Mouse (Mus musculus) forebrain, embryonic 15.5 days (tissue): ENCODE measurements around the gene Pigf. TPM values are rescaled to one million over a fixed set of nuclear protein-coding genes. Genes with fewer than 3 reads are reported as not detected.
A peak's percentile ranks its signal among the peaks of the same experiment; 100 is the strongest.
"Not testable (repeated sequence)": the region's sequence is repeated elsewhere in the genome, so short reads cannot be mapped to it uniquely, and the experiment has no call there.

Experiments
- ATAC-seq: fragments of 200-750 bp; cut with Nextera tagmentation; replicated peaks from 2 replicates; pipeline ENCODE4 v1.8.0; 2017; ENCODE audit warnings: mild to moderate bottlenecking, moderate TSS enrichment, moderate library complexity
- H3K27ac ChIP-seq: fragments of 300-500 bp; sonication (generic); replicated peaks from 2 replicates; pipeline ENCODE4 v1.5.1; 2015; ENCODE audit warnings: mild to moderate bottlenecking, inconsistent platforms
- H3K27me3 ChIP-seq: fragments of 300-500 bp; sonication (generic); 2 replicates; pipeline ENCODE4 v1.6.1; 2015; ENCODE audit warnings: inconsistent platforms
- H3K36me3 ChIP-seq: fragments of 300-500 bp; sonication (generic); 2 replicates; pipeline ENCODE4 v1.6.1; 2015; ENCODE audit warnings: mild to moderate bottlenecking, inconsistent platforms
- H3K4me1 ChIP-seq: fragments of 300-500 bp; sonication (generic); 2 replicates; pipeline ENCODE4 v1.6.1; 2015; ENCODE audit warnings: inconsistent platforms
- H3K4me2 ChIP-seq: fragments of 300-500 bp; sonication (generic); replicated peaks from 2 replicates; pipeline ENCODE4 v1.6.1; 2015; ENCODE audit warnings: mild to moderate bottlenecking, inconsistent platforms
- H3K4me3 ChIP-seq: fragments of 300-500 bp; sonication (generic); 2 replicates; pipeline ENCODE4 v1.5.1; 2015; ENCODE audit warnings: mild to moderate bottlenecking, inconsistent platforms
- H3K9ac ChIP-seq: fragments of 300-500 bp; sonication (generic); replicated peaks from 2 replicates; pipeline ENCODE4 v1.6.1; 2015; ENCODE audit warnings: mild to moderate bottlenecking, inconsistent platforms
- H3K9me3 ChIP-seq: fragments of 300-500 bp; sonication (generic); 2 replicates; pipeline ENCODE4 v1.6.1; 2016; ENCODE audit warnings: inconsistent platforms
- WGBS: fragments of 180-500 bp; shearing (Covaris S2); methylation state at CpG from one replicate; pipeline ENCODE4 v1.1.7; 2015; ENCODE audit warnings: mixed read lengths; 5-methylcytosine and 5-hydroxymethylcytosine counted together
- polyA plus RNA-seq: library from polyadenylated mRNA; unstranded; fragments of >200 nt; fragmentation: Nextera tagmentation; extraction: Ambion mirVana; gene quantifications from 2 replicates; pipeline ENCODE4 v1.2.1, GENCODE M21; 2015

The Pigf gene
- 30.2 and 33.0 TPM in 2 replicates for polyA plus RNA-seq

GRCm38 (mm10) chr17:87025269-87025949 is at the start of gene Pigf, which contains the start of gene Cript:
TSS of gene Pigf (minus strand) at chr17:87025406.
TSS of gene Cript (plus strand) at chr17:87025550.
- Histone ChIP-seq H3K4me1 (peaks cover 19% of the 10 kb centered on the region), H3K9ac (peak within 1 kb of the TSS; percentile 76), H3K27me3 (no peaks in the 10 kb centered on the region), H3K4me3 (peak within 1 kb of the TSS; percentile 99), H3K9me3 (no peaks in the 10 kb centered on the region), H3K27ac (peak within 1 kb of the TSS; percentile 64), H3K36me3 (peaks cover 10% of the 10 kb centered on the region), H3K4me2 (peak within 1 kb of the TSS; percentile 96)
- ATAC-seq: peak; percentile 99
- under 1% methylated on average over 43 of the region's 43 CpGs for WGBS

- Histone ChIP-seq H3K4me3 (no peak overlapping the region), H3K27me3 (no peaks in the 10 kb centered on the region), H3K4me1 (no peaks in the 10 kb centered on the region), H3K27ac (no peak overlapping the region), H3K9me3 (no peaks in the 10 kb centered on the region), H3K36me3 (no peaks in the 10 kb centered on the region), H3K4me2 (no peak overlapping the region), H3K9ac (no peak overlapping the region)
- ATAC-seq: no peak
These were observed 48.3 kb upstream of the Pigf start for GRCm38 (mm10) chr17:87073470-87073869.

GRCm38 (mm10) chr17:87072766-87073440 is 47.7 kb upstream of the Pigf start:
- ATAC-seq: no peak
- Histone ChIP-seq H3K4me2 (no peak overlapping the region), H3K36me3 (no peaks in the 10 kb centered on the region), H3K9me3 (no peaks in the 10 kb centered on the region), H3K9ac (no peak overlapping the region), H3K4me1 (no peaks in the 10 kb centered on the region), H3K27ac (no peak overlapping the region), H3K27me3 (no peaks in the 10 kb centered on the region), H3K4me3 (no peak overlapping the region)
- WGBS: 79% methylated on average over 5 of the region's 5 CpGs

GRCm38 (mm10) chr17:87072183-87072582 is 47.0 kb upstream of the Pigf start:
- not testable (repeated sequence) for H3K27ac ChIP-seq, H3K9ac ChIP-seq, H3K36me3 ChIP-seq, H3K4me3 ChIP-seq, ATAC-seq, H3K4me2 ChIP-seq, H3K9me3 ChIP-seq, H3K4me1 ChIP-seq, H3K27me3 ChIP-seq
- WGBS: 91% methylated on average over 1 of the region's 1 CpGs

- ATAC-seq: no peak
- WGBS: 88% methylated on average over 4 of the region's 4 CpGs
- H3K36me3 ChIP-seq: no peaks in the 10 kb centered on the region
- H3K27me3 ChIP-seq: no peaks in the 10 kb centered on the region
- no peaks in the 10 kb centered on the region for H3K9me3 ChIP-seq
- H3K9ac ChIP-seq: no peak overlapping the region
- H3K4me2 ChIP-seq: no peak overlapping the region
- no peak overlapping the region for H3K27ac ChIP-seq
- H3K4me3 ChIP-seq: no peak overlapping the region
- no peaks in the 10 kb centered on the region for H3K4me1 ChIP-seq
These were observed 43.8 kb upstream of the Pigf start for GRCm38 (mm10) chr17:87068997-87069396.

GRCm38 (mm10) chr17:87063969-87064368 is 38.8 kb upstream of the Pigf start:
- no peaks in the 10 kb centered on the region for H3K36me3 ChIP-seq
- H3K9me3 ChIP-seq: no peaks in the 10 kb centered on the region
- H3K27me3 ChIP-seq: no peaks in the 10 kb centered on the region
- no peak overlapping the region for H3K27ac ChIP-seq
- WGBS: 81% methylated on average over 6 of the region's 6 CpGs
- H3K4me3 ChIP-seq: no peak overlapping the region
- no peak for ATAC-seq
- no peaks in the 10 kb centered on the region for H3K4me1 ChIP-seq
- H3K4me2 ChIP-seq: no peak overlapping the region
- H3K9ac ChIP-seq: no peak overlapping the region

- H3K36me3 ChIP-seq: no peaks in the 10 kb centered on the region
- no peaks in the 10 kb centered on the region for H3K27me3 ChIP-seq
- H3K4me3 ChIP-seq: no peak overlapping the region
- no peak overlapping the region for H3K4me2 ChIP-seq
- no peaks in the 10 kb centered on the region for H3K9me3 ChIP-seq
- WGBS: 87% methylated on average over 7 of the region's 7 CpGs
- no peaks in the 10 kb centered on the region for H3K4me1 ChIP-seq
- ATAC-seq: no peak
- no peak overlapping the region for H3K9ac ChIP-seq
- H3K27ac ChIP-seq: no peak overlapping the region
These were observed 38.3 kb upstream of the Pigf start for GRCm38 (mm10) chr17:87063461-87063860.

- ATAC-seq: no peak
- Histone ChIP-seq H3K27ac (no peak overlapping the region), H3K4me2 (no peak overlapping the region), H3K9ac (no peak overlapping the region), H3K27me3 (no peaks in the 10 kb centered on the region), H3K4me3 (no peak overlapping the region), H3K36me3 (no peaks in the 10 kb centered on the region), H3K4me1 (0 out of 2 replicates have a peak, but pooled peaks cover 3% of the 10 kb centered on the region), H3K9me3 (no peaks in the 10 kb centered on the region)
- 86% methylated on average over 9 of the region's 9 CpGs for WGBS
These were observed 37.4 kb upstream of the Pigf start for GRCm38 (mm10) chr17:87062639-87063038.

- Histone ChIP-seq H3K27me3 (no peaks in the 10 kb centered on the region), H3K36me3 (no peaks in the 10 kb centered on the region), H3K4me1 (0 out of 2 replicates have a peak, but pooled peaks cover 3% of the 10 kb centered on the region), H3K9me3 (no peaks in the 10 kb centered on the region), H3K9ac (no peak overlapping the region), H3K4me3 (no peak overlapping the region), H3K4me2 (no peak overlapping the region), H3K27ac (no peak overlapping the region)
- WGBS: 73% methylated on average over 8 of the region's 8 CpGs
- no peak for ATAC-seq
These were observed 32.5 kb upstream of the Pigf start for GRCm38 (mm10) chr17:87057486-87058266.

- H3K9me3 ChIP-seq: no peaks in the 10 kb centered on the region
- no peaks in the 10 kb centered on the region for H3K27me3 ChIP-seq
- H3K4me2 ChIP-seq: no peak overlapping the region
- ATAC-seq: no peak
- H3K4me3 ChIP-seq: no peak overlapping the region
- H3K4me1 ChIP-seq: 0 out of 2 replicates have a peak, but pooled peaks cover 3% of the 10 kb centered on the region
- H3K36me3 ChIP-seq: no peaks in the 10 kb centered on the region
- WGBS: 92% methylated on average over 7 of the region's 7 CpGs
- no peak overlapping the region for H3K27ac ChIP-seq
- no peak overlapping the region for H3K9ac ChIP-seq
These were observed 31.6 kb upstream of the Pigf start for GRCm38 (mm10) chr17:87056761-87057160.

GRCm38 (mm10) chr17:87055663-87056062 is 30.5 kb upstream of the Pigf start:
- H3K4me1 ChIP-seq: 0 out of 2 replicates have a peak, but pooled peaks cover 3% of the 10 kb centered on the region
- H3K4me3 ChIP-seq: no peak overlapping the region
- H3K9ac ChIP-seq: no peak overlapping the region
- no peaks in the 10 kb centered on the region for H3K27me3 ChIP-seq
- H3K36me3 ChIP-seq: no peaks in the 10 kb centered on the region
- ATAC-seq: no peak
- no peaks in the 10 kb centered on the region for H3K9me3 ChIP-seq
- H3K27ac ChIP-seq: no peak overlapping the region
- H3K4me2 ChIP-seq: no peak overlapping the region
- WGBS: 69% methylated on average over 1 of the region's 1 CpGs

GRCm38 (mm10) chr17:87055051-87055459 is 29.8 kb upstream of the Pigf start:
- no peak for ATAC-seq
- H3K4me1 ChIP-seq: 0 out of 2 replicates have a peak, but pooled peaks cover 3% of the 10 kb centered on the region
- 27% methylated on average over 5 of the region's 5 CpGs for WGBS
- no peak overlapping the region; the same call in 1 of the 2 replicates for H3K27ac ChIP-seq
- H3K4me2 ChIP-seq: no peak overlapping the region
- no peaks in the 10 kb centered on the region for H3K27me3 ChIP-seq
- H3K4me3 ChIP-seq: no peak overlapping the region
- H3K36me3 ChIP-seq: no peaks in the 10 kb centered on the region
- H3K9ac ChIP-seq: no peak overlapping the region
- H3K9me3 ChIP-seq: no peaks in the 10 kb centered on the region
